Mouse (Mus musculus) small intestine, adult 2 months (tissue): ENCODE results near the gene Tnnt3.

Experiments
- CTCF ChIP-seq: fragments of 200-500 bp; IDR thresholded peaks from 2 replicates; pipeline ENCODE4 v1.5.1; 2012; ENCODE audit warnings: low read depth, mild to moderate bottlenecking, control low read depth, inconsistent platforms, low read length, moderate library complexity, mixed read lengths; ENCODE audit not compliant: insufficient replicate concordance, insufficient read length; ENCODE audit errors: extremely low read depth
- POLR2A ChIP-seq: fragments of 200-500 bp; IDR thresholded peaks from 2 replicates; pipeline ENCODE4 v1.6.1; 2012; ENCODE audit warnings: low read depth, mild to moderate bottlenecking, control low read depth, inconsistent platforms, low read length, moderate library complexity

DNA sequence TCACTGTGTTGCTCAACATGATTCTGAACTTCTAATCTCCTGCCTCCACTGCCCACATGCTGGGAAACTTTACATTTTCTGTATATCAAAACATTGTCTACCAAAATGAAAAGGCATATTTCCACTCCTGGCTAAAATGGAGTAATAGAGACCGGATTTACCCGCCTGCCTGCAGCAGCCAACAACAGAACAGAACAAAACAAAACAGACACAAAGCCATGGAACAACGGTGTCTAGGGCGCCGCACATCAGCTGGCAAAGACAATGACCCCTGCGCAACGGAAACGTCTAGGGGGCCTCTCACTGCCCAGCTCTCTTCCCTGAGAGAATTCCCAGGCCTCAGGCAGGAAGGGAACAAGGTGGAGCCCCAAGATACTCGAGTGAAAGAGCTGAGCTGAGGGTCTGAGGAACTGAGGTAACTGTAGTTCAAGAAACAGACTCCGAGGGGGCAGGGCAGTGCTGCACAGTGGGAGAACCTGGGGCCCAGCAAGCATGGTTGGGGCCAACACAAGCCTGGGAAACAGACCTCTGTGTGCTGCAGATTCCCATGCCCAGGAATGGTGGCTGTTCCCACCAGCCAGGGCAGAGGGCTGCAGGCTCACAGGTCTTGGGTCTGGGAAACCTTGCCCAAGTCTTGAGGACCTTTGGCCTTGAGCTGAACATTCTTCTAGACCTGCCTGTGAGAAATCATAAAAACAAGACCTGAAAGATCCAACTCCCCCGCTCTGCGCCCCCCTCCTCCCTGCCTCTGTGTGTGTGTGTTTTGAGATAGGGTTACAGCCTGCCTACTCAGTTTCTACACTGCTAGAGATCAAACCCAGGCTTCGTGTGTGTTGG, 26.9 kb downstream of the Tnnt3 start:
- TF ChIP-seq CTCF = no peak
- no peak for TF ChIP-seq POLR2A
